Mouse (Mus musculus) lung, postnatal 0 days (tissue): ENCODE results near the gene Mtor. TPM values are rescaled to one million over a fixed set of nuclear protein-coding genes. Genes with fewer than 3 reads are reported as not detected.

Experiments used
- ATAC-seq: fragments of 200-750 bp; cut with Nextera tagmentation; 2 replicates; pipeline ENCODE4 v1.8.0; 2017; ENCODE audit warnings: moderate library complexity
- DNase-seq: peaks from one replicate; pipeline ENCODE4 v3.0.0-alpha.2; 2016; ENCODE audit warnings: low spot score
- H3K27ac ChIP-seq: fragments of 300-500 bp; sonication (generic); 2 replicates; pipeline ENCODE4 v1.5.1; 2014; ENCODE audit warnings: antibody characterized with exemption, mild to moderate bottlenecking, low read length, mixed read lengths
- H3K27me3 ChIP-seq: fragments of 300-500 bp; sonication (generic); replicated peaks from 2 replicates; pipeline ENCODE4 v1.6.1; 2014; ENCODE audit warnings: low read length, mixed read lengths; ENCODE audit not compliant: insufficient read depth
- H3K36me3 ChIP-seq: fragments of 300-500 bp; sonication (generic); 2 replicates; pipeline ENCODE4 v1.6.1; 2014; ENCODE audit warnings: low read length, mixed read lengths; ENCODE audit not compliant: insufficient read depth
- H3K4me1 ChIP-seq: fragments of 300-500 bp; sonication (generic); 2 replicates; pipeline ENCODE4 v1.6.1; 2014; ENCODE audit warnings: antibody characterized with exemption, low read depth, low read length, mixed read lengths; ENCODE audit not compliant: insufficient read depth
- H3K4me2 ChIP-seq: fragments of 300-500 bp; sonication (generic); replicated peaks from 2 replicates; pipeline ENCODE4 v1.6.1; 2014; ENCODE audit warnings: low read depth, mild to moderate bottlenecking, low read length, moderate library complexity, mixed read lengths
- H3K4me3 ChIP-seq: fragments of 300-500 bp; sonication (generic); 2 replicates; pipeline ENCODE4 v1.5.1; 2014; ENCODE audit warnings: low read depth, low read length
- H3K9ac ChIP-seq: fragments of 300-500 bp; sonication (generic); replicated peaks from 2 replicates; pipeline ENCODE4 v1.6.1; 2014; ENCODE audit warnings: low read depth, mild to moderate bottlenecking
- H3K9me3 ChIP-seq: fragments of 300-500 bp; sonication (generic); 2 replicates; pipeline ENCODE4 v1.6.1; 2016; ENCODE audit warnings: low read length, mixed read lengths
- CTCF ChIP-seq: IDR thresholded peaks from 2 replicates; pipeline ENCODE4 v1.5.1; 2016; ENCODE audit warnings: antibody characterized with exemption, mild to moderate bottlenecking
- EP300 ChIP-seq: IDR thresholded peaks from 2 replicates; pipeline ENCODE4 v1.6.1; 2016; ENCODE audit warnings: antibody characterized with exemption, mild to moderate bottlenecking, control low read depth
- WGBS: fragments of 180-500 bp; shearing (Covaris S2); extraction: QIAGEN DNeasy Blood & Tissue Kit; methylation state at CpG from one replicate; pipeline ENCODE4 v1.1.7; 2014; 5-methylcytosine and 5-hydroxymethylcytosine counted together
- polyA plus RNA-seq: library from polyadenylated mRNA; unstranded; fragments of >200 nt; fragmentation: Nextera tagmentation; extraction: Ambion mirVana; gene quantifications from 2 replicates; pipeline ENCODE4 v1.2.1, GENCODE M21; 2015

Mtor gene
- polyA plus RNA-seq, 1 experiment from 2014 or later, result 15.8 TPM

DNA sequence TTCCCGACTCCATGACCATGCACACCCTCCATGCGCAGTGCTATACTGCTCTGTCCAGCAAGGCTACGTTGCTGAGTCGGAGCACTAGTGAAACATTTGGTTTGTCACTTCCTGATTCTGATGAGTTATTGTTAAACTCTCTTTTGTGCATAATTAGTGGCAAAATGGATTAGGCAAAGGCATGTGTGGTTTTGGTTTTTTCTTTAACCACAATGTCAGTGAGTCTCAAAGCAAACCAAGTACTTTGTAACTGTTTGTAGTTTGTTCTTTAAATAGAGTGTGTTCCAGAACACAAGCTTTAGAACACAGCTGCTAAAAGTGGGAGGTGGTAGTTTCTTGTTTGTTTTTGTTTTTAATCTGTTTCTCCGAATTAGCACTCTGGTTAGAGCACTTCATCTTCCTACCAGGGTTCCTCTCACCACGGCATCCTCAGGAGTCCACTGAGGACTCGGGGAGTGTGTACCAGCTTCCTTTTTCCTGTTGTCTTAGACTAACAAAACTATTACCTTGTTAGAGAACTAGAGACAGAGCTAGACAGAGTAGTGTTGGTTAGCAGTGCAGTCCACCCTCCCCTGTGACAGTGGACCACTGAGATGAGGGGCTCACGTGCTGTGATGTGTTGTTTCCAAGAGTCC is 61.2 kb downstream of the Mtor start:
- no peak for ATAC-seq

DNA sequence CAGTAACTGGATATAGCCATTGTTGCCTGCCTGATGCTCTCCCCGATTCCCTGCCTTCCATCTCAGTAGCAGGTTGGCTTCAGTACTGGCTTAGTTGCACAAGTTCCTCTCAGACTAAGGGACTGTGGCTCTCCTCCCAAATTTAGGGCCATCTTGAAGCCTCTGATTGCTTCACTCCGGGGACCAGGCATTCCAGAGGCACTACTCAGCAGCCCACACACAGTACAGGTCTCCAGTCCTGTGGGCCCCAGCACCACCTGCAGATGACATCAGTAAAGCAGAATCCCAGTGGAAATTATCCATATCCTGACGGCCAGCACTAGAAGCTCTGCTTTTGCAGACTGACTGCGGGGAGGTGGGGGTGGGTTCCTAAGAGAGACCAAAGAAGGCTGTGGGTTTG is 62.3 kb downstream of the Mtor start:
- Histone ChIP-seq H3K27me3 (no peaks in the 10 kb centered on the region), H3K4me2 (no peak overlapping the region), H3K4me1 (no peaks in the 10 kb centered on the region), H3K9me3 (no peaks in the 10 kb centered on the region), H3K9ac (no peak overlapping the region), H3K4me3 (no peak overlapping the region), H3K27ac (no peak overlapping the region), H3K36me3 (peaks cover 16% of the 10 kb centered on the region)
- TF ChIP-seq CTCF (no peak), EP300 (no peak)
- DNase-seq, result peak; percentile 21
- ATAC-seq, result no peak
- WGBS, result 89% methylated on average over 4 of the region's 4 CpGs

More for the DNA sequence above, 61.2 kb downstream of the Mtor start:
- no peak overlapping the region for H3K4me2 ChIP-seq
- H3K4me1 ChIP-seq, result no peaks in the 10 kb centered on the region
- TF ChIP-seq CTCF (no peak), EP300 (no peak)
- DNase-seq, result no peak
- H3K36me3 ChIP-seq, result peaks cover 10% of the 10 kb centered on the region; the same call in 1 of the 2 replicates
- no peak overlapping the region for H3K4me3 ChIP-seq
- H3K27me3 ChIP-seq, result no peaks in the 10 kb centered on the region
- no peak overlapping the region for H3K27ac ChIP-seq
- no peaks in the 10 kb centered on the region for H3K9me3 ChIP-seq
- H3K9ac ChIP-seq, result no peak overlapping the region
- 67% methylated on average over 8 of the region's 8 CpGs for WGBS

DNA sequence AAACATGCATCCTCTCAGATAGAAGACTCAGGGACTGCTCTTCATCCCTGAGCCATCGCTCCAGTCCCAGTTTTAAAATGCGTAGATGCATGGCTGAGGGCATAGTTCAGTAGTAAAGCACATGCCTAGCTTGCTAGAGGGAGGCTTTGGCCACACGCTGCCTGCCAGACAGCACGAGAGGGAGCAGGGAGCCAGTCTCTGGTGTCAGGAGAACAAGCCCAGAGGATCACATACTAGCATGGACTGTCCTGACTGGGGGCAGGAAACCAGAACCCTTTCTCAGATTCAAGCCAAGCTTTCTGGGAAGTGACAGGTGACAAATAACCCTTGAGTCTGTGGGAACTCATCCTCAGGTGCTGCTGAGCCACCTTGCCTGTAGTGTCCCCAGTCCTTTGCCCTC is 62.9 kb downstream of the Mtor start:
- TF ChIP-seq CTCF, result no peak
- TF ChIP-seq EP300, result no peak
- 93% methylated on average over 4 of the region's 4 CpGs for WGBS
- Histone ChIP-seq H3K4me2 (no peak overlapping the region), H3K27me3 (no peaks in the 10 kb centered on the region), H3K27ac (no peak overlapping the region), H3K36me3 (peaks cover 16% of the 10 kb centered on the region), H3K4me1 (no peaks in the 10 kb centered on the region), H3K9ac (no peak overlapping the region), H3K9me3 (no peaks in the 10 kb centered on the region), H3K4me3 (no peak overlapping the region)
- ATAC-seq (no peak), DNase-seq (no peak)

DNA sequence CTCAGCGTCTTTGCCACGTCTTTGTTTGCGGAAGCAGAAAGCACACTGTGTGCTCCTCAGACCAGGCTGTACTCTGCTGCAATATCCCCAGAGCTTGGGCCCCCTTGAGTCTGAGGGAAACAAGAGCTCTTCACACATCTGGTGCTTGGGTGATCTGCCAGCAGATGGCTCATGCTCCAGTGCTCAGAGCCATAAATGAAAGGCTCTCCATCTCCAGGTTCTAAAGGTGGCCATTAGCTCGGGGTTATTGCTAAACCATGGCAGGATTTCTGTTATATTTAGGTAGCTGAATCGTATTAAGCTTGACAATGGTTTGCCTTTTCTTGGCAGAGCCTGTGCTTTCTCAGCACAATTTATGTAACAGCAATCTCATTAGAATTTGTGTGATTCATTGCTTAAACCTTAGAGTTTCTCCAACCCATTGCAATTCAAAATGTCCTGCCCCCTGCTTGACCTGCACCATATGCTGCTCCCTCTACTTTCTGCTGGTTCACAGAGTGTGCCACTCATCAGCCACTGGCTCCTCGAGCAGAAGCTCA is 64.7 kb downstream of the Mtor start:
- TF ChIP-seq EP300 (peak; percentile 37; the same call in 1 of the 2 replicates), CTCF (no peak)
- no peak overlapping the region for H3K4me2 ChIP-seq
- DNase-seq, result peak; percentile 82
- no peak overlapping the region for H3K4me3 ChIP-seq
- no peaks in the 10 kb centered on the region for H3K9me3 ChIP-seq
- H3K27me3 ChIP-seq, result no peaks in the 10 kb centered on the region
- no peak overlapping the region for H3K27ac ChIP-seq
- no peaks in the 10 kb centered on the region for H3K4me1 ChIP-seq
- 69% methylated on average over 6 of the region's 6 CpGs for WGBS
- H3K36me3 ChIP-seq, result peaks cover 16% of the 10 kb centered on the region
- H3K9ac ChIP-seq, result no peak overlapping the region
- peak; percentile 89 for ATAC-seq

DNA sequence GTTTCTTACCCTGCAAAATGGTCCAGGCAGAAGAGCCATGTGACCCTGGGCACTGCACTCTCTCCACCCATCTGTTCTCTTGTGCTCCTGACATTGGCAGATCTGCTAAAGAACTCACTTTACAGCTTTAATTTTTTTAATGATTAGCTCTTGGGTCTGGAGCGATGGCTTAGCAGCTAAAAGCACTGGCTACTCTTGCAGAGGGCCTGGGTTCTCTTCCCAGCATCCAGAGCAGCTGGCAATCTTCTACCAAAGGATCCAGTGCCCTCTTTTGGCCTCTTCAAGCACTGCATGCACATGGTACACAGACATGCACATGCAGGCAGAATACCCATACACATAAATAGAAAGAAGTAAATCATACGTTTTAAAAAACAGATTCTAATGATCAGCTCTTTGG is 66.9 kb downstream of the Mtor start:
- Histone ChIP-seq H3K27me3 (no peaks in the 10 kb centered on the region), H3K9me3 (no peaks in the 10 kb centered on the region), H3K4me3 (no peak overlapping the region), H3K4me2 (no peak overlapping the region), H3K36me3 (peaks cover 8% of the 10 kb centered on the region), H3K4me1 (no peaks in the 10 kb centered on the region), H3K9ac (no peak overlapping the region), H3K27ac (no peak overlapping the region)
- TF ChIP-seq CTCF, result 0 out of 2 replicates have a peak, but pooled peaks have one; percentile 19
- TF ChIP-seq EP300, result no peak
- ATAC-seq (no peak), DNase-seq (no peak)
- WGBS, result 88% methylated on average over 2 of the region's 2 CpGs

DNA sequence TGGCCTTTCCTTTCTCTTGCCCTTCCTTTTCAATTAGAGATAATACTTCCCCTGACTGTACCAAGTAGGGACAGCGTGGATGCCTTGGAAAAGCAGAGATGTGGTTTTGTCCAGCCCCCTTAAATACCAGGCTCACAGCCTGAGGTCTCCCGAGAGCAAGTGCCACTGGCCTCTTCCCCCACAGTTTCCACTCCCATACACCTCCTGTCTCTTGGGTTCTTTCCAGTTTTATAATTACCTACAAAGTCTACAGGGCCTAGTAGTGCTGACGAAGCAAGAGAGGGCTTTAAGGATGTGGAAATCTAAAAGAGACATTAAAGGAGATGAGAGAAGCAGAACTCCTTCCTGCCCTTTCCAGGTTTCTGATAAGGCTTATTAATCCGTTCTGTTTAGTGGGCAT is 69.4 kb downstream of the Mtor start:
- no peak for ATAC-seq
- H3K36me3 ChIP-seq, result peaks cover 18% of the 10 kb centered on the region

More for the DNA sequence above, 69.4 kb downstream of the Mtor start:
- Histone ChIP-seq H3K9me3 (no peaks in the 10 kb centered on the region), H3K4me1 (no peaks in the 10 kb centered on the region), H3K4me3 (no peak overlapping the region), H3K27me3 (no peaks in the 10 kb centered on the region), H3K4me2 (no peak overlapping the region), H3K9ac (no peak overlapping the region), H3K27ac (no peak overlapping the region)
- 74% methylated on average over 4 of the region's 4 CpGs for WGBS
- TF ChIP-seq EP300 (no peak), CTCF (no peak)
- no peak for DNase-seq
